Mouse (Mus musculus): Measurements from ENCODE around the gene Snrnp200.

DNA sequence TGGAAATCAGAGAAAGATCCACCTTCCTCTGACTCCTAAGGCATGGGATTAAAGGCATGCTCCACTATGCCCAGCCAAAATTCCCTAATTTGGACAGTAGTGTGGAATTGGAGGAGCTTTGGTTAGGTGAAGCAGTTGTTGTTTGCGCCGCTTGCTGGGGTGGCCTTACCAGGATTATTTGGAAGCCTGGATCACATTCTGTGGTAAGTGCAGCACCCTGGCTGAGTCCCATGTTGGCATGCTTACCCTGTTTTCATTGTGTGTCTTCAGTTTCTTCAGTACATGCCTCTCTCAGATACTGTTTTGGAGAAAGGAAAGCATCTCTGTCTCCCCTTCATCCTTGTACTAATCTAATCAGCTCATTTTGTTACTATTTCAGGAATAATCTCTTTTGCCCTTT lies 66.4 kb downstream of the Snrnp200 start:
- TF ChIP-seq POLR2A (IDR thresholded peaks at IDR 0.05; ENCODE audit: low read depth, low read length) (no peak), CTCF (IDR thresholded peaks at IDR 0.05; ENCODE audit: borderline replicate concordance, insufficient read depth, low read length) (no peak)

Data from embryonic fibroblast, embryonic 13.5 days (primary cell).